Mouse (Mus musculus) kidney, embryonic 14.5 days (tissue): ENCODE results near the gene Aak1. TPM values are rescaled to one million over a fixed set of nuclear protein-coding genes. Genes with fewer than 3 reads are reported as not detected.
"Not testable (repeated sequence)": the region's sequence is repeated elsewhere in the genome, so short reads cannot be mapped to it uniquely, and the experiment has no call there.

ENCODE experiments used
- ATAC-seq: fragments of 200-750 bp; cut with Nextera tagmentation; 2 replicates; pipeline ENCODE4 v1.8.0; 2017; ENCODE audit warnings: moderate number of reproducible peaks, mild to moderate bottlenecking, moderate TSS enrichment, moderate library complexity; ENCODE audit not compliant: low FRiP score, low TSS enrichment
- H3K27ac ChIP-seq: fragments of 300-500 bp; sonication (generic); 2 replicates; pipeline ENCODE4 v1.5.1; 2014; ENCODE audit warnings: low read depth, mild to moderate bottlenecking, low read length, moderate library complexity, mixed read lengths
- H3K27me3 ChIP-seq: fragments of 300-500 bp; sonication (generic); 2 replicates; pipeline ENCODE4 v1.6.1; 2014; ENCODE audit warnings: mild to moderate bottlenecking, low read length; ENCODE audit not compliant: control insufficient read depth, insufficient read depth
- H3K36me3 ChIP-seq: fragments of 300-500 bp; sonication (generic); 2 replicates; pipeline ENCODE4 v1.6.1; 2014; ENCODE audit warnings: low read length, mixed read lengths; ENCODE audit not compliant: control insufficient read depth, insufficient read depth
- H3K4me1 ChIP-seq: fragments of 300-500 bp; sonication (generic); 2 replicates; pipeline ENCODE4 v1.6.1; 2014; ENCODE audit warnings: low read length, mixed read lengths; ENCODE audit not compliant: control insufficient read depth, insufficient read depth
- H3K4me2 ChIP-seq: fragments of 300-500 bp; sonication (generic); replicated peaks from 2 replicates; pipeline ENCODE4 v1.6.1; 2014; ENCODE audit warnings: low read depth, mild to moderate bottlenecking, low read length
- H3K4me3 ChIP-seq: fragments of 300-500 bp; sonication (generic); 2 replicates; pipeline ENCODE4 v1.5.1; 2014; ENCODE audit warnings: mild to moderate bottlenecking, low read length
- H3K9ac ChIP-seq: fragments of 300-500 bp; sonication (generic); 2 replicates; pipeline ENCODE4 v1.6.1; 2014; ENCODE audit warnings: low read depth, mild to moderate bottlenecking, low read length, moderate library complexity
- H3K9me3 ChIP-seq: fragments of 300-500 bp; sonication (generic); 2 replicates; pipeline ENCODE4 v1.6.1; 2016; ENCODE audit warnings: low read length; ENCODE audit not compliant: control insufficient read depth
- WGBS: fragments of 180-500 bp; shearing (Covaris S2); extraction: QIAGEN DNeasy Blood & Tissue Kit; methylation state at CpG from one replicate; pipeline ENCODE4 v1.1.7; 2014; 5-methylcytosine and 5-hydroxymethylcytosine counted together
- polyA plus RNA-seq: library from polyadenylated mRNA; unstranded; fragments of >200 nt; fragmentation: Nextera tagmentation; extraction: Ambion mirVana; gene quantifications from 2 replicates; pipeline ENCODE4 v1.2.1, GENCODE M21; 2014

Aak1 gene
- polyA plus RNA-seq, 1 experiment from 2014 or later: 18.2 TPM

- Histone ChIP-seq H3K4me1 (no peaks in the 10 kb centered on the region), H3K27me3 (no peaks in the 10 kb centered on the region), H3K9ac (no peak overlapping the region), H3K27ac (no peak overlapping the region), H3K4me3 (no peak overlapping the region), H3K9me3 (no peaks in the 10 kb centered on the region), H3K4me2 (no peak overlapping the region), H3K36me3 (peaks cover 48% of the 10 kb centered on the region)
- ATAC-seq: no peak
- 80% methylated on average over 7 of the region's 7 CpGs for WGBS
These were observed 177.7 kb downstream of the Aak1 start for GRCm38 (mm10) chr6:87026980-87027379.

DNA sequence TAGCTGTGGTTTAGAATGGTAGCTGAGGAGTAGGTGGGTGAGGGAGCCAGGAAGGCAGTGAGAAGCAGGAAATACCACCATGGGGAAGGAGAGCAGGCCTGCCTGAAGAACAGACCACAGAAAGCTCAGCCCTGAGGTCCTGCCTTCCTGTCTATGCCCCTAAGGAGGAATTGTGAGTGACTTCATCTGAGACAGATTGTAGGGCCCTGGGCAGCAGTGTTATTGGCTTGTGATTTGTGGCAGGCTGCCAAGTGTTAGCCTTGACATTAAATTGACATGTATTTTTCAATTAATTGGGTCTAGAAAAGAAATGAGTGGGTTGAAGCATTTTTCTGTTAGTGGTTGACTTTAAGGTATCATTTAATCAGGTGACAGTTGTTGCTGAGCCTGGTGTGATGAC, 179.6 kb downstream of the Aak1 start:
- no peak overlapping the region for H3K4me3 ChIP-seq
- peaks cover 34% of the 10 kb centered on the region for H3K36me3 ChIP-seq
- no peaks in the 10 kb centered on the region for H3K27me3 ChIP-seq
- no peak for ATAC-seq
- no peaks in the 10 kb centered on the region for H3K4me1 ChIP-seq
- H3K4me2 ChIP-seq: no peak overlapping the region
- H3K9ac ChIP-seq: no peak overlapping the region
- H3K9me3 ChIP-seq: no peaks in the 10 kb centered on the region
- no peak overlapping the region for H3K27ac ChIP-seq

GRCm38 (mm10) chr6:87031310-87031709, 182.0 kb downstream of the Aak1 start:
- H3K9me3 ChIP-seq, H3K4me1 ChIP-seq, H3K9ac ChIP-seq, H3K4me2 ChIP-seq, ATAC-seq, H3K4me3 ChIP-seq, H3K27me3 ChIP-seq, H3K27ac ChIP-seq: not testable (repeated sequence)
- peaks cover 13% of the 10 kb centered on the region; the same call in 1 of the 2 replicates for H3K36me3 ChIP-seq
- 47% methylated on average over 7 of the region's 7 CpGs for WGBS

DNA sequence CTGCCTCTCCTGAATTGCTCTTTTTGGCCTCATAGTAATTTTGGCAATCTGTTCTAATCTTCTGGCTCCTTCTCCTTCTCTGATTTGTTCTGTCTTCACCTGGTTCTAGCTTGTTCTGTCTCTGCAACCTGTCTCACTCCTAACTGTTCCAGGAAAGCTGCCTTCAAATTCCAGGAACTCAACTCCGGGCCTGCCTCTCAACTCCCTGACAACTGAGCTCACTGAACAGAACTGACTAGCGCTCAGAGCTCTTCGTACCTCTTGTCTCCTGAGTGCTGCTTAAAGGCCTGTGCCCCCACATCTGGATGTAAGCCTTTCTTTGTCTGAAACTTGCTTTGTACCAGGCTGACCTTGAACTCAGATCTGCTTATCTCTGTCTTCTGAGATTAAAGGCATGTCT, 183.1 kb downstream of the Aak1 start:
- ATAC-seq: no peak
- Histone ChIP-seq H3K4me1 (no peaks in the 10 kb centered on the region), H3K27me3 (no peaks in the 10 kb centered on the region), H3K9me3 (0 out of 2 replicates have a peak, but pooled peaks cover 2% of the 10 kb centered on the region), H3K36me3 (peaks cover 11% of the 10 kb centered on the region; the same call in 1 of the 2 replicates), H3K4me3 (no peak overlapping the region), H3K27ac (no peak overlapping the region), H3K4me2 (no peak overlapping the region), H3K9ac (no peak overlapping the region)
- 91% methylated on average over 3 of the region's 3 CpGs for WGBS

- peaks cover 2% of the 10 kb centered on the region; the same call in 1 of the 2 replicates for H3K36me3 ChIP-seq
- no peaks in the 10 kb centered on the region for H3K27me3 ChIP-seq
- H3K9ac ChIP-seq: no peak overlapping the region
- no peak overlapping the region for H3K27ac ChIP-seq
- 0 out of 2 replicates have a peak, but pooled peaks cover 2% of the 10 kb centered on the region for H3K9me3 ChIP-seq
- 85% methylated on average over 3 of the region's 3 CpGs for WGBS
- H3K4me3 ChIP-seq: no peak overlapping the region
- no peak for ATAC-seq
- no peak overlapping the region for H3K4me2 ChIP-seq
- no peaks in the 10 kb centered on the region for H3K4me1 ChIP-seq
These were observed 185.1 kb downstream of the Aak1 start for GRCm38 (mm10) chr6:87034395-87034794.

GRCm38 (mm10) chr6:87037826-87038620, 188.7 kb downstream of the Aak1 start:
- no peak overlapping the region for H3K4me2 ChIP-seq
- H3K4me3 ChIP-seq: no peak overlapping the region
- no peaks in the 10 kb centered on the region for H3K36me3 ChIP-seq
- ATAC-seq: no peak
- no peaks in the 10 kb centered on the region for H3K27me3 ChIP-seq
- H3K9ac ChIP-seq: no peak overlapping the region
- no peak overlapping the region for H3K27ac ChIP-seq
- WGBS: 89% methylated on average over 10 of the region's 10 CpGs
- H3K4me1 ChIP-seq: no peaks in the 10 kb centered on the region
- H3K9me3 ChIP-seq: 0 out of 2 replicates have a peak, but pooled peaks cover 2% of the 10 kb centered on the region

DNA sequence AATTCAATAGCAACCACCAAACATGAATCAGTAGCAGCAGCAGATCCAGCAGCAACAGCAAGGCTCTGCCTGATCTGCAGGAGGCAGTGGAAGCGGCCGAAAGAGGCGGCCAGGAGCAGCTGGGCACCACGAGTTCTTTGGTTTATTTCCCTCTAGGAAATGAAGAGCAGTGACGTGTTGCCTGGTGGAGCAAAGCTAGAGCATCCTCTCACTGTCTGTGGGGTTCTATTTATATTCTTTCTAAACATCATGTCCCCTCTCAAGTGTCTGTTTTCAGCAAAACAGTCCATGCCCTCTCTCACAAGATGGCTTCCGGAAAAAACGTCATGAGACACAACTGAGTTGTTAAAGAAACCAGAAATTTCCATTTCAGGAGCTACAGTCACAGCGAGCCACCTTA, 189.8 kb downstream of the Aak1 start:
- Histone ChIP-seq H3K4me1 (peaks cover 6% of the 10 kb centered on the region), H3K4me2 (no peak overlapping the region), H3K9me3 (0 out of 2 replicates have a peak, but pooled peaks cover 2% of the 10 kb centered on the region), H3K36me3 (no peaks in the 10 kb centered on the region), H3K27ac (no peak overlapping the region), H3K9ac (no peak overlapping the region), H3K4me3 (no peak overlapping the region), H3K27me3 (no peaks in the 10 kb centered on the region)
- WGBS: 86% methylated on average over 8 of the region's 8 CpGs
- ATAC-seq: no peak

GRCm38 (mm10) chr6:87040971-87041370, 191.7 kb downstream of the Aak1 start:
- Histone ChIP-seq H3K4me3 (no peak overlapping the region), H3K27ac (no peak overlapping the region), H3K4me2 (no peak overlapping the region), H3K27me3 (no peaks in the 10 kb centered on the region), H3K9ac (no peak overlapping the region), H3K9me3 (0 out of 2 replicates have a peak, but pooled peaks cover 2% of the 10 kb centered on the region), H3K36me3 (no peaks in the 10 kb centered on the region; the same call in 1 of the 2 replicates), H3K4me1 (peaks cover 6% of the 10 kb centered on the region)
- ATAC-seq: no peak
- 78% methylated on average over 4 of the region's 4 CpGs for WGBS

DNA sequence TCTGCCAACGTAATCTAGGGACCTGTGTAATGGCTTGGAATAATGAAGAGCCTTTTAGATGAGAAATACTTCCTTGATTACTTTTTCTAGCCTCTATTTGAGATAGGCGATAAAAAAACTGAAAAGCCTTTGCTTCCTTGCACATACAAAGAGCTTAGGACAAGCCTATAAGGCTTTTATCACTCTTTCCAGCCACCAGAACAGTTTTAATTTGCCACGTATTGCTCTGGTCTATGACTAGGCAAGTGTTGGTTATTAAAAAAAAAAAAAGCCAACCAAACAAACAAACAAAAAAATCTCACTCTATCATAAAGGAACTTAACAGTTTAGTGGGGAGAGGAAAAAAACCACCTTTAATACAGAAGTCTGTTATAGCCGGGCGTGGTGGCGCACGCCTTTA, 192.1 kb downstream of the Aak1 start:
- H3K4me1 ChIP-seq: peaks cover 6% of the 10 kb centered on the region
- no peaks in the 10 kb centered on the region for H3K27me3 ChIP-seq
- 0 out of 2 replicates have a peak, but pooled peaks cover 2% of the 10 kb centered on the region for H3K9me3 ChIP-seq
- no peak for ATAC-seq
- H3K4me3 ChIP-seq: peak overlapping the region; percentile 98; the same call in 1 of the 2 replicates
- 93% methylated on average over 7 of the region's 7 CpGs for WGBS
- H3K36me3 ChIP-seq: no peaks in the 10 kb centered on the region; the same call in 1 of the 2 replicates
- no peak overlapping the region; the same call in 1 of the 2 replicates for H3K27ac ChIP-seq
- no peak overlapping the region for H3K9ac ChIP-seq
- H3K4me2 ChIP-seq: no peak overlapping the region
